Mouse (Mus musculus): ENCODE measurements around the gene Rnf111.

DNA sequence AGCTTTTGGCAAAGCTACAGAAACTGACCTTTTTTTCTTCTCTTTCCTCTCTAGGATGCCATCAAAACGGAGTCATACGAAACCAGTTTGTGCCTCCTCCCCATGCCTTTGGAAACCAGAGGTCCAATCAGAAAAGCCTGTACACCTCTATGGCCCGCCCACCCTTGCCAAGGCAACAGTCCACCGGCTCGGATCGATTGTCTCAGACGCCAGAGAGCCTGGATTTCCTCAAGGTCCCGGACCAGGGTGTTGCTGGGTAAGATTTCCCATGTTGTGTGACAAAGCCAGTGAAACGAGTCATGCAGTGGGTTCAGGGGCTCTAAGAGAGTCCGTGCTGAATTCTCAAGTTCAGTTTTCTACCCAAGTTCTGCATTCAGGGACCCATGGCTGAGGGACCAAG is 119.8 kb downstream of the Rnf111 start:
- TF ChIP-seq NELFE (IDR thresholded peaks at IDR 0.05; ENCODE audit: low read depth, low read length) (no peak), UBTF (IDR thresholded peaks at IDR 0.05; ENCODE audit: low read depth, low read length) (no peak), JUND (conservative IDR thresholded peaks at IDR 0.05; ENCODE audit: low read depth, low read length) (no peak), ZNF384 (IDR thresholded peaks at IDR 0.05; ENCODE audit: low read depth, low read length) (no peak), CTCF (conservative IDR thresholded peaks at IDR 0.05 in 1 of 2, IDR thresholded peaks at IDR 0.05 in 1 of 2; ENCODE audit: low read depth in 2 of 2, low read length in 2 of 2) (no peak), RCOR1 (conservative IDR thresholded peaks at IDR 0.05; ENCODE audit: low read depth, low read length) (no peak), EP300 (IDR thresholded peaks at IDR 0.05; ENCODE audit: low read length) (no peak), USF2 (conservative IDR thresholded peaks at IDR 0.05; ENCODE audit: low read depth, low read length) (no peak), MEF2A (IDR thresholded peaks at IDR 0.05; ENCODE audit: borderline replicate concordance, low read depth, low read length) (no peak), TCF12 (IDR thresholded peaks at IDR 0.05; ENCODE audit: low read depth, low read length) (no peak), POLR2A (IDR thresholded peaks at IDR 0.05; ENCODE audit: low read depth, low read length) (no peak), JUN (IDR thresholded peaks at IDR 0.05; ENCODE audit: insufficient read depth, low read depth, low read length) (no peak)
